Mouse (Mus musculus): Measurements from ENCODE around the gene Smarcd1. TPM values are rescaled to one million over a fixed set of nuclear protein-coding genes. Genes with fewer than 3 reads are reported as not detected.

The Smarcd1 gene
- polyA plus RNA-seq, 1 experiment = 30.9 TPM

- H3K4me1 ChIP-seq (ENCODE audit: control insufficient read depth, insufficient read depth, low read length) = peaks cover 10% of the 10 kb centered on the region
- no peak overlapping the region for H3K27ac ChIP-seq (ENCODE audit: control insufficient read depth, insufficient read depth, low read depth, low read length)
- H3K27me3 ChIP-seq (ENCODE audit: control insufficient read depth, insufficient read depth, low read length) = no peaks in the 10 kb centered on the region
- TF ChIP-seq POLR2A (IDR thresholded peaks at IDR 0.05; ENCODE audit: control insufficient read depth, low read depth, low read length) (no peak), CTCF (IDR thresholded peaks at IDR 0.05; ENCODE audit: control insufficient read depth, insufficient read depth, insufficient replicate concordance, low read depth, low read length) (no peak)
- H3K36me3 ChIP-seq (ENCODE audit: control insufficient read depth, insufficient read depth, low read length) = no peaks in the 10 kb centered on the region
- no peak overlapping the region; the same call in 1 of the 2 replicates for H3K4me3 ChIP-seq (ENCODE audit: control insufficient read depth, low read depth, low read length)
Observed at GRCm38 (mm10) chr15:99670964-99671670, 30.8 kb upstream of the Smarcd1 start.

GRCm38 (mm10) chr15:99671783-99672182 lies 30.1 kb upstream of the Smarcd1 start:
- H3K36me3 ChIP-seq (ENCODE audit: control insufficient read depth, insufficient read depth, low read length) = no peaks in the 10 kb centered on the region
- H3K27ac ChIP-seq (ENCODE audit: control insufficient read depth, insufficient read depth, low read depth, low read length) = no peak overlapping the region
- TF ChIP-seq POLR2A (IDR thresholded peaks at IDR 0.05; ENCODE audit: control insufficient read depth, low read depth, low read length) (no peak), CTCF (IDR thresholded peaks at IDR 0.05; ENCODE audit: control insufficient read depth, insufficient read depth, insufficient replicate concordance, low read depth, low read length) (no peak)
- peaks cover 10% of the 10 kb centered on the region for H3K4me1 ChIP-seq (ENCODE audit: control insufficient read depth, insufficient read depth, low read length)
- no peaks in the 10 kb centered on the region for H3K27me3 ChIP-seq (ENCODE audit: control insufficient read depth, insufficient read depth, low read length)
- no peak overlapping the region for H3K4me3 ChIP-seq (ENCODE audit: control insufficient read depth, low read depth, low read length)

GRCm38 (mm10) chr15:99674866-99675265 lies 27.1 kb upstream of the Smarcd1 start:
- H3K4me1 ChIP-seq (ENCODE audit: control insufficient read depth, insufficient read depth, low read length) = peaks cover 10% of the 10 kb centered on the region

GRCm38 (mm10) chr15:99677089-99677488 lies 24.8 kb upstream of the Smarcd1 start:
- TF ChIP-seq POLR2A (IDR thresholded peaks at IDR 0.05; ENCODE audit: control insufficient read depth, low read depth, low read length) (no peak), CTCF (IDR thresholded peaks at IDR 0.05; ENCODE audit: control insufficient read depth, insufficient read depth, insufficient replicate concordance, low read depth, low read length) (no peak)
- no peaks in the 10 kb centered on the region for H3K36me3 ChIP-seq (ENCODE audit: control insufficient read depth, insufficient read depth, low read length)
- H3K27ac ChIP-seq (ENCODE audit: control insufficient read depth, insufficient read depth, low read depth, low read length) = no peak overlapping the region
- no peaks in the 10 kb centered on the region for H3K27me3 ChIP-seq (ENCODE audit: control insufficient read depth, insufficient read depth, low read length)
- H3K4me1 ChIP-seq (ENCODE audit: control insufficient read depth, insufficient read depth, low read length) = peaks cover 2% of the 10 kb centered on the region
- H3K4me3 ChIP-seq (ENCODE audit: control insufficient read depth, low read depth, low read length) = no peak overlapping the region

More at GRCm38 (mm10) chr15:99674866-99675265, 27.1 kb upstream of the Smarcd1 start:
- TF ChIP-seq POLR2A (IDR thresholded peaks at IDR 0.05; ENCODE audit: control insufficient read depth, low read depth, low read length) (no peak), CTCF (IDR thresholded peaks at IDR 0.05; ENCODE audit: control insufficient read depth, insufficient read depth, insufficient replicate concordance, low read depth, low read length) (no peak)
- Histone ChIP-seq H3K4me3 (ENCODE audit: control insufficient read depth, low read depth, low read length) (no peak overlapping the region), H3K27ac (ENCODE audit: control insufficient read depth, insufficient read depth, low read depth, low read length) (no peak overlapping the region), H3K36me3 (ENCODE audit: control insufficient read depth, insufficient read depth, low read length) (no peaks in the 10 kb centered on the region), H3K27me3 (ENCODE audit: control insufficient read depth, insufficient read depth, low read length) (no peaks in the 10 kb centered on the region)

- no peak overlapping the region for H3K4me3 ChIP-seq (ENCODE audit: control insufficient read depth, low read depth, low read length)
- no peak for TF ChIP-seq CTCF (IDR thresholded peaks at IDR 0.05; ENCODE audit: control insufficient read depth, insufficient read depth, insufficient replicate concordance, low read depth, low read length)
- TF ChIP-seq POLR2A (IDR thresholded peaks at IDR 0.05; ENCODE audit: control insufficient read depth, low read depth, low read length) = no peak
- no peaks in the 10 kb centered on the region for H3K27me3 ChIP-seq (ENCODE audit: control insufficient read depth, insufficient read depth, low read length)
- H3K4me1 ChIP-seq (ENCODE audit: control insufficient read depth, insufficient read depth, low read length) = peaks cover 2% of the 10 kb centered on the region
- no peaks in the 10 kb centered on the region for H3K36me3 ChIP-seq (ENCODE audit: control insufficient read depth, insufficient read depth, low read length)
- H3K27ac ChIP-seq (ENCODE audit: control insufficient read depth, insufficient read depth, low read depth, low read length) = no peak overlapping the region
Observed at GRCm38 (mm10) chr15:99678063-99678800, 23.7 kb upstream of the Smarcd1 start.

- H3K4me3 ChIP-seq (ENCODE audit: control insufficient read depth, low read depth, low read length) = no peak overlapping the region
- H3K27ac ChIP-seq (ENCODE audit: control insufficient read depth, insufficient read depth, low read depth, low read length) = no peak overlapping the region
- TF ChIP-seq CTCF (IDR thresholded peaks at IDR 0.05; ENCODE audit: control insufficient read depth, insufficient read depth, insufficient replicate concordance, low read depth, low read length) (no peak), POLR2A (IDR thresholded peaks at IDR 0.05; ENCODE audit: control insufficient read depth, low read depth, low read length) (no peak)
- H3K27me3 ChIP-seq (ENCODE audit: control insufficient read depth, insufficient read depth, low read length) = no peaks in the 10 kb centered on the region
- H3K4me1 ChIP-seq (ENCODE audit: control insufficient read depth, insufficient read depth, low read length) = peaks cover 2% of the 10 kb centered on the region
- no peaks in the 10 kb centered on the region for H3K36me3 ChIP-seq (ENCODE audit: control insufficient read depth, insufficient read depth, low read length)
Observed at GRCm38 (mm10) chr15:99679008-99679407, 22.9 kb upstream of the Smarcd1 start.

GRCm38 (mm10) chr15:99682880-99683279 lies 19.0 kb upstream of the Smarcd1 start:
- Histone ChIP-seq H3K4me3 (ENCODE audit: control insufficient read depth, low read depth, low read length) (no peak overlapping the region), H3K27ac (ENCODE audit: control insufficient read depth, insufficient read depth, low read depth, low read length) (no peak overlapping the region), H3K27me3 (ENCODE audit: control insufficient read depth, insufficient read depth, low read length) (no peaks in the 10 kb centered on the region), H3K36me3 (ENCODE audit: control insufficient read depth, insufficient read depth, low read length) (no peaks in the 10 kb centered on the region), H3K4me1 (ENCODE audit: control insufficient read depth, insufficient read depth, low read length) (peaks cover 2% of the 10 kb centered on the region)
- TF ChIP-seq CTCF (IDR thresholded peaks at IDR 0.05; ENCODE audit: control insufficient read depth, insufficient read depth, insufficient replicate concordance, low read depth, low read length) (peak; percentile 59; the same call in 1 of the 2 replicates), POLR2A (IDR thresholded peaks at IDR 0.05; ENCODE audit: control insufficient read depth, low read depth, low read length) (no peak)

Data from testis, adult 2 months (tissue).